Mouse (Mus musculus) midbrain, embryonic 15.5 days (tissue): Measurements from ENCODE around the gene Clcn1. TPM values are rescaled to one million over a fixed set of nuclear protein-coding genes. Genes with fewer than 3 reads are reported as not detected.

Source experiments
- ATAC-seq: fragments of 200-750 bp; cut with Nextera tagmentation; replicated peaks from 2 replicates; pipeline ENCODE4 v1.8.0; 2017; ENCODE audit warnings: moderate TSS enrichment
- H3K27ac ChIP-seq: fragments of 300-500 bp; sonication (generic); 2 replicates; pipeline ENCODE4 v1.5.1; 2015; ENCODE audit warnings: mild to moderate bottlenecking, inconsistent platforms
- H3K27me3 ChIP-seq: fragments of 300-500 bp; sonication (generic); replicated peaks from 2 replicates; pipeline ENCODE4 v1.6.1; 2015; ENCODE audit warnings: inconsistent platforms
- H3K36me3 ChIP-seq: fragments of 300-500 bp; sonication (generic); replicated peaks from 2 replicates; pipeline ENCODE4 v1.6.1; 2015; ENCODE audit warnings: inconsistent platforms
- H3K4me1 ChIP-seq: fragments of 300-500 bp; sonication (generic); 2 replicates; pipeline ENCODE4 v1.6.1; 2015; ENCODE audit warnings: inconsistent platforms
- H3K4me2 ChIP-seq: fragments of 300-500 bp; sonication (generic); 2 replicates; pipeline ENCODE4 v1.6.1; 2015; ENCODE audit warnings: inconsistent platforms, mild to moderate bottlenecking, moderate library complexity
- H3K4me3 ChIP-seq: fragments of 300-500 bp; sonication (generic); 2 replicates; pipeline ENCODE4 v1.5.1; 2015; ENCODE audit warnings: mild to moderate bottlenecking, inconsistent platforms
- H3K9ac ChIP-seq: fragments of 300-500 bp; sonication (generic); 2 replicates; pipeline ENCODE4 v1.6.1; 2015; ENCODE audit warnings: mild to moderate bottlenecking, inconsistent platforms
- H3K9me3 ChIP-seq: fragments of 300-500 bp; sonication (generic); 2 replicates; pipeline ENCODE4 v1.6.1; 2016; ENCODE audit warnings: inconsistent platforms
- WGBS: fragments of 180-500 bp; shearing (Covaris S2); methylation state at CpG from one replicate; pipeline ENCODE4 v1.1.7; 2015; ENCODE audit warnings: mixed read lengths; 5-methylcytosine and 5-hydroxymethylcytosine counted together
- polyA plus RNA-seq: library from polyadenylated mRNA; unstranded; fragments of >200 nt; fragmentation: Nextera tagmentation; extraction: Ambion mirVana; gene quantifications from 2 replicates; pipeline ENCODE4 v1.2.1, GENCODE M21; 2015

The Clcn1 gene
- polyA plus RNA-seq, 1 experiment from 2014 or later = 2.6 TPM

- H3K9me3 ChIP-seq = no peaks in the 10 kb centered on the region
- H3K36me3 ChIP-seq = peaks cover 11% of the 10 kb centered on the region
- no peak overlapping the region for H3K4me2 ChIP-seq
- 54% methylated on average over 3 of the region's 3 CpGs for WGBS
- H3K9ac ChIP-seq = no peak overlapping the region
- H3K4me3 ChIP-seq = no peak overlapping the region
- peak; percentile 25; the same call in 1 of the 2 replicates for ATAC-seq
- H3K27me3 ChIP-seq = no peaks in the 10 kb centered on the region
- H3K27ac ChIP-seq = no peak overlapping the region
- H3K4me1 ChIP-seq = no peaks in the 10 kb centered on the region
Measured at GRCm38 (mm10) chr6:42362974-42363373, 76.5 kb downstream of the Clcn1 start.

DNA sequence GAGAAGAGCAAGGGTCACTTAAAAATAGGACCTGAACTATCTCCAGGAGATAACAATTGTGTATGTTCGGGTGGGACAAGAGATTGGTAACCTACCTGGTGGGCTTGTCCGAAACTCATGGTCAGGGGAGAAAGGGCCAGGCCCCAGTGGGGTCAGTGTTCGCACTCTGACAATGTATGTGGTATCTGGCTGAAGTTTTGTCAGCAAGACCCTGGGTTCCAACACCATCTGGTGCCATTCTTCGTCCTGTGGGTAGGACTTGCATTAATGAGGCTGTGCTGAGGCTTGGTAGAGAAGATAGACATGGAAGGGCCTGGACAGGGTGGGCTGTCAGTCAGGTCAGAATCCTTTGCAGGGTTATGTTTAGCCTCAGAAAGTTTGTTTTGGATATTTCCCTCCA is 77.6 kb downstream of the Clcn1 start:
- H3K4me2 ChIP-seq = no peak overlapping the region
- H3K36me3 ChIP-seq = 0 out of 2 replicates have a peak, but pooled peaks cover 3% of the 10 kb centered on the region
- H3K4me1 ChIP-seq = no peaks in the 10 kb centered on the region
- H3K9me3 ChIP-seq = no peaks in the 10 kb centered on the region
- no peak overlapping the region for H3K27ac ChIP-seq
- H3K4me3 ChIP-seq = no peak overlapping the region
- H3K9ac ChIP-seq = no peak overlapping the region
- no peaks in the 10 kb centered on the region for H3K27me3 ChIP-seq
- no peak for ATAC-seq
- 85% methylated on average over 4 of the region's 4 CpGs for WGBS

- Histone ChIP-seq H3K4me2 (no peak overlapping the region), H3K4me1 (no peaks in the 10 kb centered on the region), H3K9me3 (no peaks in the 10 kb centered on the region), H3K9ac (no peak overlapping the region), H3K36me3 (no peaks in the 10 kb centered on the region), H3K27ac (no peak overlapping the region), H3K4me3 (no peak overlapping the region), H3K27me3 (no peaks in the 10 kb centered on the region)
- no peak for ATAC-seq
- 93% methylated on average over 15 of the region's 15 CpGs for WGBS
Measured at GRCm38 (mm10) chr6:42364607-42365006, 78.1 kb downstream of the Clcn1 start.

DNA sequence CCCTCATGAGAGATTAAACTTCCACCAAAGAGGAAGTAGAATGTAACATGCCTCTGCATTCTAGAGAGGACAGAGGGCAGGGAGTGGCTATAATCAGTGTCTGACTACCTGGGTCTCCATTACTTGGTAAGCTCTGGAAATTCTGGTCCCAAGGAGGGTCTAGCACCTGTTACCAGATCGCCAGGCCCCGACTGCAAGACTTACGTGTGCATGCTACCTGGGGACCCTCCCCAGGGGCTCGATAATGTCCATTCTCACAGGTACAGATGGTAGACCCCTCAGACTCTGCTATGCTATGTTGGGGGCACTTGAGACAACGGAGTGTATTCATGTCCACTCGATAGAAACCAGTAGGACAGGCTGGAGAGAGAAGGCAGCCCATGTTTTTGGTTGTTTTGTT is 78.7 kb downstream of the Clcn1 start:
- Histone ChIP-seq H3K27me3 (no peaks in the 10 kb centered on the region), H3K4me3 (no peak overlapping the region), H3K9me3 (no peaks in the 10 kb centered on the region), H3K36me3 (no peaks in the 10 kb centered on the region), H3K4me1 (no peaks in the 10 kb centered on the region), H3K4me2 (no peak overlapping the region), H3K27ac (no peak overlapping the region), H3K9ac (no peak overlapping the region)
- 95% methylated on average over 6 of the region's 6 CpGs for WGBS
- ATAC-seq = no peak

Other genes with a start within 250 kb of the Clcn1 start
- not detected in 2 replicates for gene Sva, start 248.3 kb upstream of the Clcn1 start, polyA plus RNA-seq
- not detected in 2 replicates for gene Tas2r139, start 145.7 kb upstream of the Clcn1 start, polyA plus RNA-seq
- not detected in 2 replicates for gene Tas2r144, start 71.4 kb upstream of the Clcn1 start, polyA plus RNA-seq
- gene Gstk1, start 40.8 kb upstream of the Clcn1 start, polyA plus RNA-seq = 8.7 and 10.1 TPM in 2 replicates
- gene Tmem139, start 24.7 kb upstream of the Clcn1 start, polyA plus RNA-seq = not detected in 2 replicates
- 45.9 and 47.7 TPM in 2 replicates for gene Casp2, start 21.7 kb upstream of the Clcn1 start, polyA plus RNA-seq
- gene Fam131b, start 38.0 kb downstream of the Clcn1 start, polyA plus RNA-seq = 7.4 and 8.0 TPM in 2 replicates
- 54.9 and 56.0 TPM in 2 replicates for gene Zyx, start 62.9 kb downstream of the Clcn1 start, polyA plus RNA-seq
- 0.37 and 0.43 TPM in 2 replicates for gene Epha1, start 86.6 kb downstream of the Clcn1 start, polyA plus RNA-seq
- gene Tas2r143, start 113.6 kb downstream of the Clcn1 start, polyA plus RNA-seq = not detected in 2 replicates
- not detected in 2 replicates for gene Tas2r135, start 118.7 kb downstream of the Clcn1 start, polyA plus RNA-seq
- gene Tas2r126, start 147.8 kb downstream of the Clcn1 start, polyA plus RNA-seq = not detected in 2 replicates
- gene Olfr458, start 178.5 kb downstream of the Clcn1 start, polyA plus RNA-seq = not detected in 2 replicates
- not detected in 2 replicates for gene Olfr457, start 189.7 kb downstream of the Clcn1 start, polyA plus RNA-seq
- not detected in 2 replicates for gene Olfr456, start 200.5 kb downstream of the Clcn1 start, polyA plus RNA-seq